Mouse (Mus musculus): Measurements from ENCODE around the gene Olfr905. TPM values are rescaled to one million over a fixed set of nuclear protein-coding genes. Genes with fewer than 3 reads are reported as not detected.

Olfr905 gene
- not detected in 2 replicates for polyA plus RNA-seq (2016; fragmentation: Nextera tagmentation; extraction: Ambion mirVana)

- Histone ChIP-seq H3K9ac (replicated peaks) (no peak within 1 kb of the TSS), H3K4me1 (no peaks in the 10 kb centered on the region), H3K27ac (replicated peaks) (no peak within 1 kb of the TSS), H3K27me3 (no peaks in the 10 kb centered on the region), H3K4me3 (no peak within 1 kb of the TSS), H3K4me2 (replicated peaks) (no peak within 1 kb of the TSS), H3K9me3 (no peaks in the 10 kb centered on the region), H3K36me3 (no peaks in the 10 kb centered on the region)
- no peak for ATAC-seq (ENCODE audit: low FRiP score, low read depth)
These were observed at the start of gene Olfr905 for GRCm38 (mm10) chr9:38470807-38471206. TSS of gene Olfr905 (plus strand) at chr9:38471107.

GRCm38 (mm10) chr9:38423801-38424200 is 47.1 kb upstream of the Olfr905 start:
- Histone ChIP-seq H3K4me3 (no peak overlapping the region), H3K27me3 (no peaks in the 10 kb centered on the region), H3K4me1 (no peaks in the 10 kb centered on the region), H3K9ac (replicated peaks) (no peak overlapping the region), H3K36me3 (no peaks in the 10 kb centered on the region), H3K4me2 (replicated peaks) (no peak overlapping the region), H3K27ac (replicated peaks) (no peak overlapping the region), H3K9me3 (no peaks in the 10 kb centered on the region; the same call in 1 of the 2 replicates)
- ATAC-seq (ENCODE audit: low FRiP score, low read depth), result no peak

GRCm38 (mm10) chr9:38427026-38427425 is 43.9 kb upstream of the Olfr905 start:
- no peak overlapping the region for H3K4me2 ChIP-seq (replicated peaks)
- no peaks in the 10 kb centered on the region for H3K27me3 ChIP-seq
- ATAC-seq (ENCODE audit: low FRiP score, low read depth), result no peak
- H3K4me3 ChIP-seq, result no peak overlapping the region
- no peaks in the 10 kb centered on the region for H3K4me1 ChIP-seq
- no peak overlapping the region for H3K27ac ChIP-seq (replicated peaks)
- no peaks in the 10 kb centered on the region for H3K9me3 ChIP-seq
- no peak overlapping the region for H3K9ac ChIP-seq (replicated peaks)
- no peaks in the 10 kb centered on the region for H3K36me3 ChIP-seq
- WGBS, result 50% methylated on average over 1 of the region's 1 CpGs

GRCm38 (mm10) chr9:38429155-38429554 is 41.8 kb upstream of the Olfr905 start, which contains the start of gene Olfr901:
TSS of gene Olfr901 (plus strand) at chr9:38429455.
- H3K36me3 ChIP-seq, result no peaks in the 10 kb centered on the region
- no peak for ATAC-seq (ENCODE audit: low FRiP score, low read depth)
- 95% methylated on average over 1 of the region's 1 CpGs for WGBS

GRCm38 (mm10) chr9:38447352-38447751 is 23.6 kb upstream of the Olfr905 start, which contains the start of gene Olfr902:
TSS of gene Olfr902 (plus strand) at chr9:38447652.
- ATAC-seq (ENCODE audit: low FRiP score, low read depth), result no peak
- H3K4me3 ChIP-seq, result no peak within 1 kb of the TSS
- no peak within 1 kb of the TSS for H3K27ac ChIP-seq (replicated peaks)
- H3K27me3 ChIP-seq, result no peaks in the 10 kb centered on the region
- WGBS, result 89% methylated on average over 5 of the region's 5 CpGs
- no peak within 1 kb of the TSS for H3K4me2 ChIP-seq (replicated peaks)
- no peaks in the 10 kb centered on the region for H3K36me3 ChIP-seq
- H3K9me3 ChIP-seq, result no peaks in the 10 kb centered on the region
- no peak within 1 kb of the TSS for H3K9ac ChIP-seq (replicated peaks)
- H3K4me1 ChIP-seq, result no peaks in the 10 kb centered on the region

More at GRCm38 (mm10) chr9:38429155-38429554, 41.8 kb upstream of the Olfr905 start, which contains the start of gene Olfr901:
- H3K4me1 ChIP-seq, result no peaks in the 10 kb centered on the region
- H3K9me3 ChIP-seq, result no peaks in the 10 kb centered on the region
- H3K4me2 ChIP-seq (replicated peaks), result no peak within 1 kb of the TSS
- no peak within 1 kb of the TSS for H3K4me3 ChIP-seq
- no peak within 1 kb of the TSS for H3K27ac ChIP-seq (replicated peaks)
- H3K27me3 ChIP-seq, result no peaks in the 10 kb centered on the region
- H3K9ac ChIP-seq (replicated peaks), result no peak within 1 kb of the TSS

GRCm38 (mm10) chr9:38462844-38463243 is 8.1 kb upstream of the Olfr905 start, which contains the start of gene Olfr904:
TSS of gene Olfr904 (plus strand) at chr9:38463144.
- no peak within 1 kb of the TSS for H3K9ac ChIP-seq (replicated peaks)
- no peaks in the 10 kb centered on the region for H3K4me1 ChIP-seq
- no peak within 1 kb of the TSS for H3K27ac ChIP-seq (replicated peaks)
- no peaks in the 10 kb centered on the region for H3K36me3 ChIP-seq
- H3K4me2 ChIP-seq (replicated peaks), result no peak within 1 kb of the TSS
- no peaks in the 10 kb centered on the region for H3K27me3 ChIP-seq
- H3K9me3 ChIP-seq, result no peaks in the 10 kb centered on the region
- ATAC-seq (ENCODE audit: low FRiP score, low read depth), result no peak
- no peak within 1 kb of the TSS for H3K4me3 ChIP-seq

- no peaks in the 10 kb centered on the region for H3K36me3 ChIP-seq
- no peak within 1 kb of the TSS for H3K27ac ChIP-seq (replicated peaks)
- no peak for ATAC-seq (ENCODE audit: low FRiP score, low read depth)
- H3K4me3 ChIP-seq, result no peak within 1 kb of the TSS
- H3K27me3 ChIP-seq, result no peaks in the 10 kb centered on the region
- no peaks in the 10 kb centered on the region for H3K9me3 ChIP-seq
- H3K4me1 ChIP-seq, result no peaks in the 10 kb centered on the region
- H3K9ac ChIP-seq (replicated peaks), result no peak within 1 kb of the TSS
- WGBS, result 85% methylated on average over 3 of the region's 3 CpGs
- no peak within 1 kb of the TSS for H3K4me2 ChIP-seq (replicated peaks)
These were observed 15.9 kb downstream of the Olfr905 start, which contains the start of gene Olfr906 for GRCm38 (mm10) chr9:38486785-38487184. TSS of gene Olfr906 (plus strand) at chr9:38487085.

- no peak within 1 kb of the TSS for H3K9ac ChIP-seq (replicated peaks)
- no peaks in the 10 kb centered on the region for H3K4me1 ChIP-seq
- no peak within 1 kb of the TSS for H3K27ac ChIP-seq (replicated peaks)
- no peak for ATAC-seq (ENCODE audit: low FRiP score, low read depth)
- no peak within 1 kb of the TSS for H3K4me3 ChIP-seq
- H3K36me3 ChIP-seq, result no peaks in the 10 kb centered on the region
- no peaks in the 10 kb centered on the region for H3K9me3 ChIP-seq
- 78% methylated on average over 2 of the region's 2 CpGs for WGBS
- H3K4me2 ChIP-seq (replicated peaks), result no peak within 1 kb of the TSS
- no peaks in the 10 kb centered on the region for H3K27me3 ChIP-seq
These were observed 24.6 kb downstream of the Olfr905 start, which contains the start of gene Olfr907 for GRCm38 (mm10) chr9:38495501-38495900. TSS of gene Olfr907 (plus strand) at chr9:38495801.

- H3K27me3 ChIP-seq, result no peaks in the 10 kb centered on the region
- H3K9ac ChIP-seq (replicated peaks), result no peak overlapping the region
- H3K27ac ChIP-seq (replicated peaks), result no peak overlapping the region
- no peaks in the 10 kb centered on the region for H3K4me1 ChIP-seq
- no peak overlapping the region for H3K4me3 ChIP-seq
- H3K36me3 ChIP-seq, result no peaks in the 10 kb centered on the region
- 80% methylated on average over 2 of the region's 2 CpGs for WGBS
- no peak for ATAC-seq (ENCODE audit: low FRiP score, low read depth)
- no peak overlapping the region for H3K4me2 ChIP-seq (replicated peaks)
- H3K9me3 ChIP-seq, result no peaks in the 10 kb centered on the region
These were observed 41.4 kb downstream of the Olfr905 start for GRCm38 (mm10) chr9:38512353-38512752.

GRCm38 (mm10) chr9:38521280-38521679 is 50.4 kb downstream of the Olfr905 start, which contains the start of gene Olfr911-ps1:
TSS of gene Olfr911-ps1 (plus strand) at chr9:38521580.
- Histone ChIP-seq H3K27ac (replicated peaks) (no peak within 1 kb of the TSS), H3K36me3 (no peaks in the 10 kb centered on the region), H3K4me3 (no peak within 1 kb of the TSS), H3K4me1 (no peaks in the 10 kb centered on the region), H3K4me2 (replicated peaks) (no peak within 1 kb of the TSS), H3K27me3 (no peaks in the 10 kb centered on the region), H3K9ac (replicated peaks) (no peak within 1 kb of the TSS), H3K9me3 (no peaks in the 10 kb centered on the region)
- 65% methylated on average over 1 of the region's 1 CpGs for WGBS
- ATAC-seq (ENCODE audit: low FRiP score, low read depth), result no peak

Other genes with a start within 250 kb of the Olfr905 start
- not detected in 2 replicates for gene Olfr143, start 218.3 kb upstream of the Olfr905 start, polyA plus RNA-seq (2016; fragmentation: Nextera tagmentation; extraction: Ambion mirVana)
- not detected in 2 replicates for gene Olfr895, start 203.3 kb upstream of the Olfr905 start, polyA plus RNA-seq (2016; fragmentation: Nextera tagmentation; extraction: Ambion mirVana)
- gene Olfr896-ps1, start 180.0 kb upstream of the Olfr905 start, polyA plus RNA-seq (2016; fragmentation: Nextera tagmentation; extraction: Ambion mirVana), result not detected in 2 replicates
- not detected in 2 replicates for gene Olfr25, start 142.0 kb upstream of the Olfr905 start, polyA plus RNA-seq (2016; fragmentation: Nextera tagmentation; extraction: Ambion mirVana)
- not detected in 2 replicates for gene Olfr898, start 122.7 kb upstream of the Olfr905 start, polyA plus RNA-seq (2016; fragmentation: Nextera tagmentation; extraction: Ambion mirVana)
- gene Olfr250, start 104.2 kb upstream of the Olfr905 start, polyA plus RNA-seq (2016; fragmentation: Nextera tagmentation; extraction: Ambion mirVana), result not detected in 2 replicates
- gene Olfr251, start 94.0 kb upstream of the Olfr905 start, polyA plus RNA-seq (2016; fragmentation: Nextera tagmentation; extraction: Ambion mirVana), result not detected in 2 replicates
- not detected in 2 replicates for gene Olfr147, start 69.4 kb upstream of the Olfr905 start, polyA plus RNA-seq (2016; fragmentation: Nextera tagmentation; extraction: Ambion mirVana)
- not detected in 2 replicates for gene Olfr901, start 41.7 kb upstream of the Olfr905 start, polyA plus RNA-seq (2016; fragmentation: Nextera tagmentation; extraction: Ambion mirVana)
- not detected in 2 replicates for gene Olfr902, start 23.5 kb upstream of the Olfr905 start, polyA plus RNA-seq (2016; fragmentation: Nextera tagmentation; extraction: Ambion mirVana)
- gene Olfr904, start 8.0 kb upstream of the Olfr905 start, polyA plus RNA-seq (2016; fragmentation: Nextera tagmentation; extraction: Ambion mirVana), result not detected in 2 replicates
- gene Olfr906, start 16.0 kb downstream of the Olfr905 start, polyA plus RNA-seq (2016; fragmentation: Nextera tagmentation; extraction: Ambion mirVana), result not detected in 2 replicates
- gene Olfr907, start 24.7 kb downstream of the Olfr905 start, polyA plus RNA-seq (2016; fragmentation: Nextera tagmentation; extraction: Ambion mirVana), result not detected in 2 replicates
- gene Olfr911-ps1, start 50.5 kb downstream of the Olfr905 start, polyA plus RNA-seq (2016; fragmentation: Nextera tagmentation; extraction: Ambion mirVana), result not detected in 2 replicates
- gene Olfr910, start 66.7 kb downstream of the Olfr905 start, polyA plus RNA-seq (2016; fragmentation: Nextera tagmentation; extraction: Ambion mirVana), result not detected in 2 replicates
- gene Olfr912, start 109.1 kb downstream of the Olfr905 start, polyA plus RNA-seq (2016; fragmentation: Nextera tagmentation; extraction: Ambion mirVana), result not detected in 2 replicates
- gene Olfr913, start 121.7 kb downstream of the Olfr905 start, polyA plus RNA-seq (2016; fragmentation: Nextera tagmentation; extraction: Ambion mirVana), result not detected in 2 replicates
- gene Olfr914, start 134.0 kb downstream of the Olfr905 start, polyA plus RNA-seq (2016; fragmentation: Nextera tagmentation; extraction: Ambion mirVana), result not detected in 2 replicates
- gene Olfr916, start 188.8 kb downstream of the Olfr905 start, polyA plus RNA-seq (2016; fragmentation: Nextera tagmentation; extraction: Ambion mirVana), result not detected in 2 replicates
- not detected in 2 replicates for gene Olfr917, start 194.7 kb downstream of the Olfr905 start, polyA plus RNA-seq (2016; fragmentation: Nextera tagmentation; extraction: Ambion mirVana)
- not detected in 2 replicates for gene Olfr918, start 203.5 kb downstream of the Olfr905 start, polyA plus RNA-seq (2016; fragmentation: Nextera tagmentation; extraction: Ambion mirVana)
- not detected in 2 replicates for gene Olfr919, start 232.6 kb downstream of the Olfr905 start, polyA plus RNA-seq (2016; fragmentation: Nextera tagmentation; extraction: Ambion mirVana)
- 7.9 and 9.0 TPM in 2 replicates for gene Vwa5a, start 247.2 kb downstream of the Olfr905 start, polyA plus RNA-seq (2016; fragmentation: Nextera tagmentation; extraction: Ambion mirVana)

Measured in midbrain, embryonic 12.5 days (tissue).